Mouse (Mus musculus) frontal cortex, adult 2 months (tissue): ENCODE measurements around the gene 1700025G04Rik. TPM values are rescaled to one million over a fixed set of nuclear protein-coding genes. Genes with fewer than 3 reads are reported as not detected.

ENCODE experiments used
- DNase-seq, 2 experiments: peaks; one replicate each; pipeline ENCODE4 v3.0.0; 2022; ENCODE audit warnings: low spot score in 1 of 2; ENCODE audit errors: extremely low spot score in 1 of 2
- polyA plus RNA-seq: library from polyadenylated mRNA; depleted of rRNA; stranded (reverse); fragments of >200 nt; gene quantifications from 2 replicates; pipeline ENCODE4 v1.2.3, GENCODE M21; 2012

The 1700025G04Rik gene
- polyA plus RNA-seq, 1 experiment, result 25.1 TPM

DNA sequence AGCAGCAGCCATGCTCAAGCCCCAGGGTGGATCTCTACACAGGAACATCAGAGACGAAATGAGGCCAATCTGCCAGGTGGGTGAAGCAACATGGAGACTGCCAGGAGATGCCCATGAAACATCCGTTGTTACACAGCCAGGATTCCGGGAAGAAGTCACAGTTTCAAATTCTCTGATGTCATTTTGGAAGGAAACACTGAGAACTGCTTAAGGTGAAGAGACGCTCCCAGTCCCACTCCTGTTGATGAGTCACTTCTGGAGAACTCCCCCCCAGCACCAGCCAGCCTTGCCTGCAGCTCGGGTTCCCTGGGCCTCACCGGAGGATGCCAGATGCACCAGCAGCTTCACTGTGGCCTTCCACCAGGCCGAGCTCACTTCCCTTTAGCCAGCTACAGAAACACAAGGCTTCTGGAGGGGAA, 90.5 kb downstream of the 1700025G04Rik start:
- peak; percentile 40 to 73 for DNase-seq

DNA sequence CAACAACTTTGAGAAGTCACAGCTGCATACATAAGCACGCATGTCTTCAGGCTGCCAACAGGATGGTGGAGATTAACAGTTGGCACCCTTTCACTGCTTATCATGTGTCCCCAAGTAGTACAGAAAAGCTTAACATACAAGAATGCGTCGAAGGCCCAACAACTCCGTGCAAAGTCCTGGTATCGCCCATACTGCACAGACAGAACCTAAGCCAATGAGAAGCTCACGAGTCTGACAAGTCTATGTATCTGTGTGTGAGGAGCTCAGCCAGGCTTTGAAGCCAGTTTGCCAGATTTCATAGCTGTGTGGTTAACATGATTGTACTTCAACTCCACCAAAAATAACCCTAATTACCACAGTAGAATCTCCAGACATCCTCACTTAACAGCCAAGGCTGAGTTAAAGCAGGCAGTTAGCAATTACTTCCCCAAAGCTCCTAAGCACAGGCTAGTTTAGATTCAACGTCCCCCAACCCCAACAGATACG, 91.2 kb downstream of the 1700025G04Rik start:
- no peak for DNase-seq

DNA sequence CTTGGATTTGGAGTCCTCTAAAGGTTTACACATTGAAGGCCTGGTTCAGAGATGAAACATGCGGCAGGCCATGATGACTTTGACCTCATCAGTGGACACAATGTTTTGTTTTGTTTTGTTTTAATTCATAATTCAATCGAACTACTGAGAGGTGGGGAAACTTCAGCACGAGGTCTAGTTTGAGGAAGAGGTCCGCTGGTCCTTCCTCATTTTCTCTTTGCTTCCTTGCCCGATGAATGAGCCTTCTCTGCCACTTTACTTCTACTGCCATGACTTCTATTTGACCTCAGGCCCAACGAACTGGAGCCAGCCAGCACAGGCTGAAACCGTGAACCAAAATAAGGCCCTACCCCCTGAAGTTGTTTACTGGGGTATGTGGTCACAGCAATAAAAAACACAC, 92.3 kb downstream of the 1700025G04Rik start:
- no peak for DNase-seq

DNA sequence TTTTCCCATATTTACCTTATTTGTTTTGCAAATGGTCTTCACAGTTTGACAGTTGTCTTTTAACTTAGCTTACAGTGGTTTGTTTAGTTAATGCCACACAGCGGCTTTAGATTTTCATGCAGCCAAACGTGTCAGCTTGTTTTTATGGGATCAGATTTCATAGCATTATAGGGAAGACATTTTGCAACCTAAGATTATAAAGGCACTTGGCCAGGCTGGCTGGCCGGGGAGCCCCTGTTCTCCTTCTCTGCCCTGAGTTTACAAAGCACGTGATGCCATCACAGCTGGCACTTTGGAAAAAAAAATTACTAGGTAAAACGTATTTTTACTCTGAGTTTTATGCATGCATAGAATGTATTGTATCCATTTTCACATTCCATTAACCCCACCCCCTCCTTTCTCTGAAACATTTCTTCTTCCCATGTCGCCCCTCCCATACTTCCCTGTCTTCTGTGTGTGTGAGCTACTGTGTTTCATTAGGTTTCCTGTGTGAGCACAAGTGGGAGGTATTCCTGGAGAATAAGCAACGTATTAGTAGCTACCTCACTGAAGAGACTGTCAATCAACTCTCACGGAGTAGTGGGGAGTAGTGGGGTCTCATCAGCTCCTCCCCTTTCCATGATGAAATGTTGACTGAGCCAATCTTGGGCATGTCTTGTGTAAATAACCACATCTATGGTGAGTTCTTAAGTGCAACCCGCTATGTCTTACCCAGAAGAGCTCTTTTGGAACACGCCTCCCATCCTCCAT, 93.8 kb downstream of the 1700025G04Rik start:
- DNase-seq, result no peak

DNA sequence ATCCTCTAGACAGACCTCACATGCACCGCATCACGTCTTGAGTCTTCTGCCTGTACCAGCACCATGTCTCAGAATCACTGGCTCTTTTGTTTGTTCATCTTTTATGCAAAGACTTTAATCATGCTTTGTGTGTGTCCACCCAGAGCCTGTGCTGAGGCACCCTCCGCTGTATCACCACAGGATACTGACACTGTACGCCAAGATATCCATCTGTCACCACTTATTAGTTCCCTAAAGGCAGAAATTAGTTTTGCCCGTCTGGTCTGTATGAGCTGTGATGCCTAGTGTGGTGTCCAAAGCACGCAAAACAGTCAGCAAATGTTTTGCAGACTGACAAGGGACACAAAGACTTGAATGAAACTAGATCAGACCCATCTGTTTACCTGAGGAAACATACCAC, 95.7 kb downstream of the 1700025G04Rik start:
- DNase-seq, result no peak

DNA sequence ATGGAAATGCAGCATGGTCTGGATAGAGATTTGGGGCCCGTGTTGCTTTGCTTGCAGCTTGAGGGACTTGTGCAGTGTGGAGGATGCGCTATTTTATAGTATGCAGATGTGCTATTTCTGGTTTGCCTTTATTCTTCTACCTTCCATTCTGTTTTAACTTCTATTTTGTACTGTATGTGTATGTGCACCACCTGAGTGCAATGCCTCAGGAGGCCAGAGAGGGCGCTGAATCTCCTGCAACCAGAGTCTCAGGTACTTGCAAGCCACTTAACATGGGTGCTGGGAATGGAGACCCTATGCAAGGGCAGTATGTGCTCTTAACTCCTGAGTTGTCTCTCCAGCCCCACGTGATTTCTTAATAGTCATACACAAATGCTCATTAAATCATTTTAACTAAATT, 98.4 kb downstream of the 1700025G04Rik start:
- no peak for DNase-seq

DNA sequence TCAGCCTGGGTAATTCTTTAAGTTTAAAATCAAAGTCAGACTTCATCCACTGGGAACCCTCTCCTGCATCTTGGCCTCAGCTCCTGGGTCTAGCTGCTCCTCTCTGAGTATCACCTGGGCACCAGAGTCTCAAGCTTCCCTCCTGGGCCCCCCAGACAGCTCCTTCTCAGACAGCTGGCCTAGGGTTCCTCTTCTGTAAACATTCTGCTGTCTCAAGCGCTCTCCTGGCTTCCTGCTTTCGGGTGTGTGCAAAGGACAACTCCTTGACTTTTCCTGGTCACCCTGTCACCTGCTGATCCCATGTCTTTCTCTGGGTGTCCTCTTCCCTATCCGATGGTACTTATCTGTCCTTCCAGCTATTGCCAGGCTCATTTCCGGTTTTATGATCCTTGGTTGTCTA, 99.3 kb downstream of the 1700025G04Rik start:
- DNase-seq, result no peak

DNA sequence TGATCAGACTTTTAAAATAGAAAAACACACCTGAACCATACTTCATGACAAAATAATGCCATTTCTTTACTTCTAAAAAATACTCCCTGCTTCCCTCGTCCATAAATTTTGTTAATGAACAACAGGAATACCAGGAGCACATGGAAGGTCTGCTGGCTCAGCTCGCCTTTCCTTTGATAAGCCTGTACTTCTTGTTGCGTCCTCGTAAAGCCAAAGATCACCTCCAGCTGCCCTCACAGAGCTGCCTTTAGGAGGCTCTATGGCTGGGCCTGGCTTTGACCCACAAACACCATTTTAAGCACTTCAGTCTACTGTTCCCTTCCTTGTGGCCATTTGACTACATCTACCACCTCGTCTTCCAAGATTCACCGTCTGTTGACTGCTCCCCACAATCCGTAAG, 101.2 kb downstream of the 1700025G04Rik start:
- DNase-seq, result no peak

DNA sequence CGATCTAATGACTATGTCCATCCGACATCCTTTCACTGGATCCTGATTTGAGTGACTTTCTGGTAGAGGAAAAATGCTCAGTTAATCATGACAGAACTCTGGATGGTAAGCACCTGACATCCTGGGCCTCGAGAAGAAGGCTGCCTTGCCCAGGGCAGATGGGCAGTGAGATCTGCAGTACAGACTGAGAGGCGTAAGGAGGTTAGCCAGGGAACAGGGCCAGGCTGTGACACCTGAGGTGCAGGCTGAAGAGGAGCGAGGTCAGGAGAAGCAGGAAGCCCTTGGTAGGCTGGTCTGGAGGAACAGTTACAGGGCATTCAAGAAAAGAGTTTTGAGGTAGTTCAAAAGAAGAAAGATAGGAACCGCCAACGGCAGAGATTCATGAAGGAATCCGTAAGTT, 101.9 kb downstream of the 1700025G04Rik start:
- DNase-seq, result no peak

DNA sequence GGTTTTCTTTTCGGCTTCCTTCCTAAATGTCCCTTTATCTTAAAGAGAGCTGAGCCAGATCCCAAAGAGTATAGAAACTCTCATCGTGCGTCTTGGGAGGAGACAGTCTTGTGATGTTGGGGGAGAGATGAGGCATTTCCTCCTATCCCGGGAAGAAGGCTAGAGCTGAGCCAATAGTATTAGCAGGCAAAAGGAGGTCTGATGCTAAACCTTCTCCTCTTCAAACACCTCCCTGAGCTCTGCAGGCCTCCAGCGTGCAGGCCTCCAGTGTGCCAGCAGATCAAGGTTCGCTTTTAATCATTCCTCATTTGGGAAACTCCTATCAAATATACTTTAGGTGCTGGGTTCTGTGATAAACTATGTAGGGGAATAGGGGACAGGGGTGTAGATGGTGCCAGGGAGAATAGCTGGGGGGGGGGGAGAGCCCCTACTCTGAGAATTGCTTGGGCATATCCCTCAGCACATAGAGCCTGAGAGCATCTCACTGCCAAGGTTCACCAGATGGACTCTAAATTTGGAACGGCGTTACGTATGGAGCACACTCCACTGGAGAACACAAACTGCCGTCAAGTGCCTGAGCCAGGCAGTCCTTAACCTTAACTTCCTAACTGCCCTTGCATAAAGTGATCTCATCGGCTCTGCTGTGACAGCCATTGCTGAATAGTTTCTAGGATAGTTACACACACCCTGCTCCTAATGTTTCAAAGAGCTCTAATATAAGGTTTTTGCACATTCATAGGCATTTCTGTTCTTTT, 103.7 kb downstream of the 1700025G04Rik start:
- no peak for DNase-seq

DNA sequence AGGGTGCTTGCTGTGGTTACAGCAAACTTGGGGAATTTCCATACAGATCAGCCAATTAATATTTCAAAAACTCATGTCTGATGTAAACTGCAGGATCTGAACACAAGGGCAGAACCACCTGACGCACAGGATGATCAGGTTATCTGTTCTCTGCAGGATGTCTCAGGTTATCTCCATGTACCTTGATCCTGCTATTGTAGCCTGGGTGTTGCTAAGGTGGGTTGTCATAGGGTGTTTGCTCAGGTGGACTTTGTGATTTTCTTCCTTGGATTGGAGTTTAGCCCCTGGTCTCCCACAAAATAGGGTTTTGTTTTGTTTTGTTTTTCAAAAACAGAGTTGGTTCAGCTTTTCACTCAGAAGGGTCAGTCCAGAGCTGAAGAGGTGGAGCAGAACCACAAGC, 104.9 kb downstream of the 1700025G04Rik start:
- DNase-seq, result no peak

DNA sequence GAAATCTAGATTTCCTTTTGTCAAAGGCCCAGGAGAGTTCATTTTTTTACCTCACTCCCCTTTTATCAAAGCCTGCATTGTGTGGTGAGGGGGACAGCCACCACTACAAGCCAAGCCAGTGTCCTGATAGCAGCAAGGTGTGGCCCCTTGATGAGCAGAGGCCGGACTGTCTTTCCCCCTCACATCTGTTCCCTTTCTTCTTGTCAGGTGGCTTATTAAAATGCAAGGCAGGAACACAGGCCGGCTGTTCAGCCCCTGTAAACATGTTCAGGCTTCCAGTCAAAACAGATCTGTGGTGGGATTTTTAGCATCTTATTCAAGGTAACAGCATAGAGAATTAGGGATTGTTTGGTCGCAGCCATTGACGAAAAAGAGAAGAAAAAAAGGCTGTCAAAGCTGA, 105.9 kb downstream of the 1700025G04Rik start:
- DNase-seq, result no peak

DNA sequence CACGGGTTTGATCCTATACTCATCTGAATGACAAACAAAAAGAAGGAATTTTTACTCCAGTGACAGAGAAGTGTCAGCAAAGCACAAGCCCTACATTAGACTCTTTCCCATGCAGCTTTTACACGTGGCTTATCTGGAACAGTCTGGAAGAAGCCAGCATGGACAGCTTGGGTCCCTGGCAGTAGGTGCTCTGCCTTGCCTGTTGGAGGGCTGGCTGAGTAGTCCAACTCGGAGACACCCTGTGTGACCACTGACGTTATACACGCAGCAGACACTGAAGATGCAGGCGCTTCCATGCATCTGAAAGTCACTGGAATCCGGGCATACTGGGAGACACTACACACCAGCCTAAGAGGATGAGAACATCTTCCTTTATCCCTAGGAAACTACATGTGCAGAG, 109.4 kb downstream of the 1700025G04Rik start:
- no peak for DNase-seq

DNA sequence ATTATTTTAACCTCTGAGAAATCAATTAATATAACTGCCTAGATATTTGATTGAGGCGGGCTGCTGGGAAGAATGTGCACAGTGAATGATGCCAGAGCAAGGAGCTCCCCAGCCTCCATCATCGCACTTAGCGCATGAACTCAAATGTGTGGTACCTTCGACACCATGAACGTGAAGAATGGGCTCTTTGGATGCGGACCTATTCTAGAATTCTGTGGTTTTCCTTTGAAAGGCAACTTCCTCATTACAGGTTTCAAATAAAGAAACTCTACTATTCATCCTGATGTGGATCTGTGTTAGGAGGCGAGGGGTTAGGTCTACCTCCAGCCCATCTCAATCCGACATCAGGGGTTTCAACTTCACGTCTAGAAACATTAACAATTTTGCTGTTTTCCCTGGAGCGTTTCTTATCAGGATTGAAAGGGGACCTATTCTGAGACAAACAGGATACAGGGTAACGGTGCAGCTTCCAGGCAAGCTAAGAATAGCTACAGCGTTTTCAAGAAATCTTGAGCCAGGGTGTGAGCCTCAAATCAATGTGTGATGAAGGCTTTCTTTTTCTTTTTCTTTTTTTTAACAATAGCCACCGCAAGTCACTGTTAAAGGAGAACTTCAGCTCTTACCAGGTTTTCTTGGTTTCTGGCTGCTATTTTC, 110.0 kb downstream of the 1700025G04Rik start:
- no peak for DNase-seq

DNA sequence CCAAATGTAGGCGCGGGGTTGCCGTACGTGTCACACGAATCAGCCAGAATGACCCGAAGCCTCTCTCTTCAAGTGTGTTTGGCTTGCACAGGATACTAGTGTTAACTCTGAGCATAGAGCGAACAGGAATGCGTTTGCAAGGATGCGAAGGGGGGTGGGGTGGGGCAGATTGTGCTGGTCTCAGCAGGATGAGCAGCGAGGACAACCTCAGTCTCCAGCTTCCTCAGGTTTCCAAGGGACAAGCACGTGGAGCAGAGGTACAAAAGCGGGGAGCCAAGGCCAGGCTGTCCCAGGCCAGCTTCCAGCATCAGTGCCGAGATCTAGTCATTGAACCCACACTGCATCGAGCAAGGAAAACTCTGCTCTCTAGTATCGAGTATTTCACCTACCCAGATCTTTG, 111.2 kb downstream of the 1700025G04Rik start:
- no peak for DNase-seq

DNA sequence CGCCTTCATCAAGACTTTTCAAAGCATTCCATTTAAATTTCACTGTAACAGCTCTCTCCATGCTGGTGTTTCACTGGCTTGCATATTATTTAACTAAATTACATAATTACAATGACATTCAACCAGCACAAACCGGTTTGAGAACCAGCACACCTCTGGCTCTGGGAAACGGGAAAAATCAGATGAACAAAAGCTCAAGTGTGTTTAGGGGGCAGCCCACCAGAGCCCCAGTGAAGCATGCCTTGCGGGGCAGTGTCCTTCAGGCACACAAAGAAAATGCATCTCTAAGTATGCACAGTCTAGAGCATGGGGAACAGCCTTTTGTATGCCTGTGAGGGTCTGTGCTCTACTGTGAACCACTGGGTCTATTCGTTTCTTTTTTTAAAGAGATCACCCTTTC, 112.3 kb downstream of the 1700025G04Rik start:
- DNase-seq, result no peak

DNA sequence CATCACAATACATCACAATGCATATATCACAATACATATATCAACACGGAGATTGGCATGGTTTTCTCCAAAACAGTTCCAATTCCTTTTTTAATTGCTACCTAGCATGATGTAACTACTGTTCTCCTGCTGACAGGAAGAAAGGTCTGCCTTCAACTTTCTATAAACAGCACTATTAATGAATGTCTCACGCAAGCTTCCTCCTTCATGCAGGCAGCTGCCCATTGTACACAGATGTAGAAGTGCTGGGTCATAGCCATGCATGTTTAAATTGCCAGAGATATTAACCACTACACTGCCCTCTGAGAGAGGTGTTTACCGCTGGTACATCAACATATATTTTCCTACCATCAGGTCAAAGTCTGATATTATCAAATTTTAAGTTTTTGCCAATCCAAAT, 113.1 kb downstream of the 1700025G04Rik start:
- no peak for DNase-seq

DNA sequence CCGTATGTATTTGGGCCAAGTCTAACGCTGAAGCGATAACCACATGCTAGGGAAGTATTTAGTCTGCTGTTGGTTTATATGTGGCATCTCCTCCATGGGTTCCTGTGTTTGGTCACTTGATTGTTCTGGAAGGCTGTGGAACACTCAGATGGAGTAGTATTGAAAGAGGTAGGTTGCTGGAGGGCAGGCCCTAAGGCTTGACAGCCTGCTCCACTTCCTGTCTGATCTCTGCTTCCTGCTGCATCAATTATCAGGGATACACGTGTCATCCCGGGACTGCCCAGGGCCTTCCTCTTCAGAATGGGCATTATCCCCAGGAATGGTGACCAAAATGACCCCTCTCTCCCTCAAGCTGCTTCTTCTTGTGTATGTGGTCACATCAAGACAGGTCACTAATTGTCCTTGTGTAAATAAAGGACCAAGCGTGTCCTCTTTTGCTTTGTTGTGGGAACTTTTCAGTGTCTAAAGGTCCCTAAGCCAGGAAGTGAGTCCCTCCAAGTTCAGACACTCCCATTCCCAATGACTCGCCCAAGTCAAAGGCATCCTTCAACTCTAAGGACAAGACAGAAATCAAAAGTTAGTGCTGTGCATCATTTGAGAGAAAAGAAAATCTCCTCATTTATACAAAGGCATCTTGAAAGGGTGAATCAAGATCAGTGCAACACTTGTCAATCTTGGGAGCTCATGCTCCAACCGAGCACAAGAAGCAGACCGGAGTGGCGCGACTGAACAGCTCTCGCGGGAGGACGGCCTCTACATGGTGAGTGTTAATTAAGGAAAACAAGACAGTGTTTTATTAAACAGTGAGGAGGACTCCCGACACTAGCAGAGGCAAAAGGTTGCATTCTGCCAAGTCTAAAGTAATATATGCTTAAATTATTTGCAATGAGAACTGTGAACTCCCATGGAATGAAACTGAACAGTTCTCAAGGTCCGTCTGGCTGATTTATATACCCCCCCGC, 114.2 kb downstream of the 1700025G04Rik start:
- no peak for DNase-seq

DNA sequence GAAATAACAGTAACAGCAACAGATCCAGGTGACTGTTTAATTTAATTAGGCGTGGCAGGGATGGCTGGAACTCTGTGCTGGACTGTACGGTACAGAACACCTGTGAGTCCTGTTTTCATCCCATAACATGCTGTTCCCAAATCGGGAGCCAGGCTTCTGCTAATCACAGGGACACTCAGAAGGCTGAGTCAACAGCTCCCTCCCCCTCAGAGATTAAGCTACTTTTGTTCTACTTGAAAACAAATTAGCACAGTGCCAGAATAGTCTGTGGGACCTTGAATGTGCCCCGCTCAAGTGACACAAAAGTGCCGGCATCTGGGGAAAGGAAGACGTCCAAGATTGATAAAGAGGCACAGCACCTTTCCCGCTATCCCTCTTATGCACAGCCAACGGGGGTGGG, 115.0 kb downstream of the 1700025G04Rik start:
- peak in 1 of 2 experiments; percentile 20 for DNase-seq

DNA sequence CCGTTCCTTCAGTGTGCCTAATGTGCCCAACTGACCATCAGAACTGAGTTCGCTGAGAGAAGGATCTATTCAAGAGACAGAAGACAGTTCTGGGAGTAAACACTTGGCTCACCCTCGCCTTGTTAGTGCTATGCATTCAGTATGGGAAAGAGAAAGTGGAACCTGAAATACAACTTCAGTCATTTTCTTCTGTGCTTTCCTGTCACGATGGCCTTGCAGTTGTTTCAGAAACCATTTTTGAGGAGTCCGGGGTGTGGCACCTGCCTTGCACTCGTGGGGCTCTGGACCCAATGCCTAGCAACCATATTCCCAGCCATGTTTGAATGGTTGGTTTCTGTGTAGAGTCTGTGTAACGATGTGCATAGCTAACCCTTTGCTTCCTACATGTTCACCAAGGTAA, 115.5 kb downstream of the 1700025G04Rik start:
- DNase-seq, result no peak
